Mouse (Mus musculus): ENCODE results near the gene Dnah12. TPM values are rescaled to one million over a fixed set of nuclear protein-coding genes. Genes with fewer than 3 reads are reported as not detected.
"Not testable (repeated sequence)": the region's sequence is repeated elsewhere in the genome, so short reads cannot be mapped to it uniquely, and the experiment has no call there.

Dnah12 gene
- under 1 TPM; 0.02 TPM for total RNA-seq (2021)

GRCm38 (mm10) chr14:26692974-26693373, at the start of gene Dnah12:
Dnah12 (plus strand) TSS chr14:26693274.
- DNase-seq: no peak

DNA sequence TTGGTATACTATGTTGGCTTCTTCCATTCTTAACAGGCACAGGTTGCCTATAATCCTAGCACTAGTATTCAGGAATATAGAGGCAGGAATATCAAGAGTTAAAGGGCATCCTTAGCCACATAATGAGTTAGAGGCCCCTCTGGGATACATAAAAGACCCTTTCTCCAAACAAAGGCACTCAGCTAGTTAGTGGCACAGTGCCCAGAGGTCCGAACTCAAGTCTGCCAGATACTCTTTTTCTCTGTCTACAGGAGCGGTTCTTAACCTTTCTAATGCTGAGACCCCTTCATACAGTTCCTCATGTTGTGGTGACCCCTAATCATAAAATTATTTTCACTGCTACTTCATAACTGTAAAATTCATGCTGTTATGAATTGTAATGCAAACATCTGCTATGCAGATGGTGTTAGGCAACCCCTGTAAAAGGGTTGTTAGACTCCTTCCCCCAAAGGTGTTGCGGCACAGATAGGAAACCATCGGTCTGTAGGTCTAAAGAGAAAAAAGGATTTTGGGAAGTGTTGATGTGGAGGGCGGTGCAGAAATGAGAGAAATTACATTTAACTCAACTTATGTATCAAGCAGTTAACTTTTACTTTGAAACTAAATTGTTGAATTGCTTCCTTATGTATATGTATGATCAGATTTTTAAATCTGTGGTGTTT, 47.0 kb upstream of the Dnah12 start:
- no peak for DNase-seq

- no peak for DNase-seq
Observed at GRCm38 (mm10) chr14:26647811-26648210, 45.3 kb upstream of the Dnah12 start.

DNA sequence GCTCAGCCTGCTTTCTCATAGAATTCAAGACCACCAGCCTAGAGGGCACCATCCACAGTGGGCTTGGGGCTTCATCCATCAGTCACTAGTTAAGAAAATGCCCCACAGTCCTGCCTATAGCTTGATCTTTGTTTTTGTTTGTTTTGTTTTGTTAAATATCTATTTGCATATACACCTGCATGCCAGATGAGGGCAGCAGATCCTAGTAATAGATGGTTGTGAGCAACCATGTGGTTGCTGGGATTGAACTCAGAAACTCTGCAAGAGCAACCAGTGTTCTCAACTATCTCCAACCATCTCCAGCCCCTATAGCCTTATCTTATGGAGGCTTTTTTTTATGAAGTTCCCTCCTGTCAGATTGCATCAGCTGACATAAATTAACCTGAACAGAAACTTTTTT, 41.2 kb upstream of the Dnah12 start:
- DNase-seq: no peak

DNA sequence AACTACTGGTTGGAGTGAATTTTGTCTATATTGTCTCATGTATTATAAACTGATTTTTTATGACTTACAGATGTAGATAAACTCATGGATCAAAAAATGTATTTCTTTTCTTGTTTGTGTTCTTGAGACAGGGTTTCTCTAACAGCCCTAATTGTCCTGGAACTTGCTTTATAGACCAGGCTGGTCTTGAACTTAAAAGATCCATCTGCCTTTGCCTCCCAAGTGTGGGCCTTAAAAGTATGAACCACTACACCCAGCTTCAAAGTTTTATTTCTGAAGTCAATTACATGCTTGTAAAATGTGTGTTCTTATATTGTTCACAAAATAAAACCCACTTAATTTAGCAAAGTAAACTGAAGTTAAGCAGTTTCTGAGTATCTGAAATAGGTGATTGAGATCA, 34.9 kb upstream of the Dnah12 start:
- DNase-seq: no peak

- DNase-seq: no peak
Observed at GRCm38 (mm10) chr14:26660233-26660632, 32.8 kb upstream of the Dnah12 start.

GRCm38 (mm10) chr14:26662016-26662415, 31.1 kb upstream of the Dnah12 start:
- no peak for DNase-seq

DNA sequence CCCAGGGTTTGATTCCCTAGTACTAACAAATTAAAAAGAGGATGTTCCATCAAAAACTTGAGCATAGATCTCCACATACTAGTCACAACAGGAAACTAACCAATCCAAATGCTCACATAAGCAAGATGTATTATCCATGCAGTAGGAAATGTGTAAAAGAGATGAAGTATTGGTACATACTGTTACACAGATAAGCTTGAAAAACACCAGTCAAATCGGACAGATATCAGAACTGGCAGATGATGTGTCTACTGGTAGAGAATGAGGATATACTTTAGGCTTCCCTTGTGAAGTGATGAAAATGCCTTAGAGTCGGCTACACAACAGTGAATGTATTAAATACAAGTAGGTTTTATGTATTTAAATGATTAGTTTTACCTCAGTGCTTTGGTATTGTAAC, 30.6 kb upstream of the Dnah12 start:
- DNase-seq: no peak

- DNase-seq: no peak
Observed at GRCm38 (mm10) chr14:26663851-26664250, 29.2 kb upstream of the Dnah12 start.

DNA sequence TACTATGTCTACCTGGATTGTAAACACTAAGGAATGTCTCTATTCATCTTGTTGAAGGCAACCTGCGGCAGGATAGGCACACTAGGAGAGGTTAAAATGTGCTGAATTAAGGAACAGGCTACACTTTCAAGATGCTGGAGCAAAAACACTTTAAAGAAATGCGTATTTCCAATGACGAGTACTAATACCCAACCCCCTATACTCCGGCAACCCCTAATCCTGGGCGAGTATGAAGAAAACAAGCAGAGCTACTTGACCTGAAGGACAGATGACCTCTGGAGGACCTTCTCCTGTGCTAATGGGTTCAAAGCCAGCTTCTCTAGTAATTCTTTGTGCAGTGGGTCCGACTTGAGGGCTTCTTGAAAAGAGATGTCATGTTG, 25.1 kb upstream of the Dnah12 start:
- no peak for DNase-seq

GRCm38 (mm10) chr14:26668371-26669291, 24.4 kb upstream of the Dnah12 start:
- DNase-seq: peak; percentile 54

DNA sequence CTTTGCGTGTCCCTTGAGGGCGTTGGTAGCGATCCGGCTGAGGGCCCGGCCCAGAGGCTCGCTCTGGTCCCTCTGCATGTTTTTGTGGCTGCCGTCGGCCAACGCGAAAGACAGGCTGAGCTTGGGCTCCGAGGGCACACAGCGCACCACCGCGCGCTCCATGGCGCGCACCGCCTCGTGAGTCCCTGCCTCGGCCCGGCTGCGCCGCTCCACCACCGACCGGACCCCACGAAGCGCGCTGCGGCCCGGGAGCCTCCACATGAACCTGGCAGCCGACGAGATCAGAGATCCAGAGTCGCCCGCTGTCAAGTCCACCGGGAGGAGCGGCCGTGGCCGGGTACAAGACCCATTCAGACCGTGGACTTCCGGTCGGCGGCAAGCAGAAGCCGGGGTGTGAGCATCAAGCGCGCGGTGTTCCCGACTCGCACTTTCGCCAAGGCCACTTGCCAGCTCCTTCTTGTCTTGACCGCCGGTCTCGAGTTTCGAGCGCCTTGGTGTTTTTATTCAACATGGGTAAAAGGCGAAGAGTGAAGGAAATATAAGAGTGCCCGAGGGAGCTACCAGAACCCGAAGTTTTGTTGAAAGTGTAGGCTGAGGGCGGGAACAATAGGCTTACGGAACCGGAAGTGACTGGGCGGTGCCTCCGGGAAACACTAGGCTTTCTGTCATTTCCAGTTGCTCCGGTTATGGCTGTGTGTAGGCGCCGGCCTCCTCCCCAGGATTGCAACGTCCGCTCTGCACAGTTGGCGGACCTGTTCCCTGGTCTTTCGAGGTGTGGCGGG, 23.6 kb upstream of the Dnah12 start, which contains the start of gene Pde12:
Gene Pde12 (minus strand): TSS at position 592 of the 782 bp plus-strand sequence.
- peak; percentile 85 for DNase-seq

DNA sequence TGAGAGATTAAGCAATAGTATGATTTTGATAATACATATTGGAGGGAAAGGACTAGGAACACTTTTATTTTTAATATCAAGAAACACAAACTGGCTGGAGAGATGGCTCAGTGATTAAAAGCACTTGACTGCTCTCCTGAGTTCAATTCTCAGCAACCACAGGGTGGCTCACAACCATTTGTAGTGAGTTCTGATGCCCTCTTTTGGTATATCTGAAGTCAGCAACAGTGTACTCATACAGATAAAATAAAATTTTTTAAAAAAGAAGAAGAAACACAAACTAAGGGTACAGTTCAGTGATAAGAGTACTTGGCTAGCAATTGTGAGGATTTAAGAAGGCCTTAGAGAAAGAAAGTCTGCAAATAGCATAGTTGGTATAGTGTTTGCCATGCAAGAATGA, 22.1 kb upstream of the Dnah12 start:
- no peak for DNase-seq

- DNase-seq: not testable (repeated sequence)
Observed at GRCm38 (mm10) chr14:26671870-26672615, 21.0 kb upstream of the Dnah12 start.

DNA sequence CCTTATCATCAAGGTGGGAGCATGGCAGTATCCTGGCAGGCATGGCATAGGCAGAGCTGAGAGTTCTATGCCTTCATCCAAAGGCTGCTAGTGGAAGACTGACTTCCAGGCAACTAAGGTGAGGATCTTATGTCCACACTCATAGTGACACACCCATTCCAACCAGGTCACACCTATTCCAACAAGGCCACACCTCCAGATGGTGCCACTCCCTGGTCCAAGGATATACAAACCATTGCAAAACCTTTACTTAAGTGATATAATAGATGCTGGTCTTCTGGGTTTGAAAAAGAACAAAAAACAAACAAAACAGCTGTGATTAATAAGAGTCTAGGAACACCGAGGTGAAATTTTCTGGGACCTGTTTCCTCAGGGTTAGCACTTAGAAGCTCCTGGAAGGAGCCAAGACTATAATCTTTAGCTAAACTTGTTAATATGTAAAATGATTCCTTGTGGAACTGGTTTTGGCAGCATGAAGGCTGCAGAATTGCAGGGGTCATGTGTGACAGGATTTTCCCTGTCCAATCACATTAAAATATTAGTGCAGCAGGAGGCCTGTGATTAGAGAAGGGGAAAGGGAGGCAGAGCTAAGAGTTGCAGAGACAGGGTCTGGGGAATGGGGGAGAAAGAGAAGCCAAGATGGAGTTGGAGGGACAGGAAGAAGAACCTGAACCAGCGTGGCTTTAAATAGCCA, 18.5 kb upstream of the Dnah12 start:
- DNase-seq: not testable (repeated sequence)

- peak; percentile 62 for DNase-seq
Observed at GRCm38 (mm10) chr14:26675371-26675770, 17.7 kb upstream of the Dnah12 start.

- no peak for DNase-seq
Observed at GRCm38 (mm10) chr14:26675791-26676190, 17.3 kb upstream of the Dnah12 start.

DNA sequence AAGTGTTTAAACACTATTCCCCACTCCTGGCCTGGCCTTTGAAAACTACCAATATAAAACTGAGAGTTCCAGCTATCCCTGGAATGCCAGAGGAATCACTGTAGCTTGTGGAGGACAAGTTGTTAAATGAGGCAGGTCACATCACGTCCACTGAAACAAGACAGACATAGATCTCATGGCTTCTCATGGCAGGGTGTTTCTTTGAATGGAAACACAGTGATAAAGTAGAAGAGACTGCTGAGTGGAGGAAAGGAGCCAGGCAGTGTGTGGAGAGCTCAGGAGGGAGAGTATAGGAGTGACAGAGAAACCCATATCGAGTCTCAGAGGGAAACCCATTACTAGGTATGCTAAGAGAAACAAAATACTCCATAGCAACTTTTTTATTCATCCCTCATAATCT, 2.3 kb upstream of the Dnah12 start:
- no peak for DNase-seq

DNA sequence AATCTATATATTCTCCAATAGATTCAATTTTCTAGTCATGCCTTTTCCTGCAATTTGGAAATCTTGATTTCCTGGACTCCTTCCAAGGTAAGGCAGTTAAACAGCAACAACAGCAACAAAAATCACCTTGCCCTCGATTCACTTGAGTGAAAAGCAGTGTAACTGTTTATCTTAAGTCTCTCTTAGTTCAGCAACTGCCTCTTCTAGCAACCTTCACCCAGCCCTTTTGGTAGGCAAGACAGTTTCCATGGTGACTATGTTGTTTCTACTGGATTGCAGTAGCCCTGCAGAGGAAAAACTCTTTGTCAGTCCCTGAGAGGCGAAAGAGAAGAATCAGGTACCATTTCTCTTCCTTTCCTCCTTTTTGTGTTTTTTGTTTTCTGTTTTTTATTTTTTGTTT, 1.7 kb upstream of the Dnah12 start:
- DNase-seq: no peak

- no peak for DNase-seq
Observed at GRCm38 (mm10) chr14:26697912-26698311, 4.8 kb downstream of the Dnah12 start.

GRCm38 (mm10) chr14:26705246-26705645, 12.2 kb downstream of the Dnah12 start:
- not testable (repeated sequence) for DNase-seq

- not testable (repeated sequence) for DNase-seq
Observed at GRCm38 (mm10) chr14:26719696-26720095, 26.6 kb downstream of the Dnah12 start.
